Mouse (Mus musculus) lung, embryonic 15.5 days (tissue): ENCODE results near the gene Usp7. TPM values are rescaled to one million over a fixed set of nuclear protein-coding genes. Genes with fewer than 3 reads are reported as not detected.

Experiments used
- ATAC-seq: fragments of 200-750 bp; cut with Nextera tagmentation; 2 replicates; pipeline ENCODE4 v1.8.0; 2017; ENCODE audit warnings: moderate number of reproducible peaks, borderline replicate concordance; ENCODE audit not compliant: low FRiP score, low TSS enrichment; ENCODE audit errors: extremely low read depth
- H3K27ac ChIP-seq: fragments of 300-500 bp; sonication (generic); 2 replicates; pipeline ENCODE4 v1.5.1; 2015; ENCODE audit warnings: moderate library complexity, mild to moderate bottlenecking, inconsistent platforms
- H3K27me3 ChIP-seq: fragments of 300-500 bp; sonication (generic); 2 replicates; pipeline ENCODE4 v1.6.1; 2015; ENCODE audit warnings: inconsistent platforms
- H3K36me3 ChIP-seq: fragments of 300-500 bp; sonication (generic); 2 replicates; pipeline ENCODE4 v1.6.1; 2015; ENCODE audit warnings: inconsistent platforms
- H3K4me1 ChIP-seq: fragments of 300-500 bp; sonication (generic); 2 replicates; pipeline ENCODE4 v1.6.1; 2015; ENCODE audit warnings: inconsistent platforms
- H3K4me2 ChIP-seq: fragments of 300-500 bp; sonication (generic); 2 replicates; pipeline ENCODE4 v1.6.1; 2015; ENCODE audit warnings: inconsistent platforms, mild to moderate bottlenecking, moderate library complexity
- H3K4me3 ChIP-seq: fragments of 300-500 bp; sonication (generic); 2 replicates; pipeline ENCODE4 v1.5.1; 2015; ENCODE audit warnings: mild to moderate bottlenecking, inconsistent platforms
- H3K9ac ChIP-seq: fragments of 300-500 bp; sonication (generic); 2 replicates; pipeline ENCODE4 v1.6.1; 2015; ENCODE audit warnings: inconsistent platforms
- H3K9me3 ChIP-seq: fragments of 300-500 bp; sonication (generic); 2 replicates; pipeline ENCODE4 v1.6.1; 2016; ENCODE audit warnings: inconsistent platforms
- WGBS: fragments of 180-500 bp; shearing (Covaris S2); methylation state at CpG from one replicate; pipeline ENCODE4 v1.1.7; 2015; 5-methylcytosine and 5-hydroxymethylcytosine counted together
- polyA plus RNA-seq: library from polyadenylated mRNA; unstranded; fragments of >200 nt; fragmentation: Nextera tagmentation; extraction: Ambion mirVana; gene quantifications from 2 replicates; pipeline ENCODE4 v1.2.1, GENCODE M21; 2015

Gene Usp7
- polyA plus RNA-seq, 1 experiment from 2014 or later, result 24.8 TPM

DNA sequence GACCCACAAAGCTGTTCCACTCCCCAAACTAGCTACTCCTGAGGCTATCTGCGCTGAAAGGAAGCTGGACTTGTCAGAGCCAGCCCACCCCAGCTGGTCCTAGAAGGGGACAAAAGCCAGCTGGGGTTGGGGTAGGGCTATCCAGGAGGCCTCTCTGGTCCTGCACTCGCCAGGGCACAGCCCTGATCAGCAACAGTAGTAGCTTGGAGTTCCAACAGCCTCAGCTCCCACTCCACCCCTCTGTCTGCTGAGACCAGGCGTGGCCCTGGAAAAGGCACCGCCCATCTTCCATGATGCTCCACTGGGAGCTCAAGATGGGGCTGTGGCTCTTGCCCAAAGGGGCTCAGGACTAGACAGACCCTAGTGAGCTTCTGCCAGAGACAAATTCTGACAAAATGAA is 124.3 kb downstream of the Usp7 start:
- Histone ChIP-seq H3K9me3 (no peaks in the 10 kb centered on the region), H3K4me1 (peaks cover 61% of the 10 kb centered on the region), H3K9ac (no peak overlapping the region), H3K4me2 (no peak overlapping the region), H3K27ac (no peak overlapping the region), H3K36me3 (peaks cover 3% of the 10 kb centered on the region; the same call in 1 of the 2 replicates), H3K27me3 (no peaks in the 10 kb centered on the region), H3K4me3 (no peak overlapping the region)
- WGBS, result 67% methylated on average over 4 of the region's 4 CpGs
- no peak for ATAC-seq

DNA sequence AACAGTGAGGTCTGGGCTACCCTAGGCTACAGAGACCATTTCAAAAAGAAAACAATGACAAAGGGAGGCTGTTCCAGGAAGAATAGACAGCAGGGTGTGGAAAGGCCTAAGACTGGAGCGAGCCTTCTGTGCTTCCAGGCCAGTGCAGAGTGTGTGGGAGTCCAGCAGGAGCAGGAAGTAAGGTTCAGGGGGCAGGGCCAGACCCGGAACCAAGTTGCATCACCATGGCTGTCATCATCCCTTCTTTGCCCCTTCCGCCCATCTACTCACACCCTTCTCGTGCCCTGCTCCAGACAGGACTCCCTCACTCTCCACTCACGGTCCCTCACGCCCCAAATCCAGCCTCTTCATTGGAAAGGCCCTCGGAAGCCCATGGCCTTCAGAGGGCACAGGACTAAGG is 124.8 kb downstream of the Usp7 start:
- Histone ChIP-seq H3K36me3 (peaks cover 7% of the 10 kb centered on the region; the same call in 1 of the 2 replicates), H3K4me1 (peaks cover 61% of the 10 kb centered on the region), H3K27ac (no peak overlapping the region), H3K4me2 (0 out of 2 replicates have a peak overlapping the region, but pooled peaks have one; percentile 4), H3K9ac (no peak overlapping the region), H3K4me3 (no peak overlapping the region), H3K9me3 (no peaks in the 10 kb centered on the region), H3K27me3 (no peaks in the 10 kb centered on the region)
- 66% methylated on average over 7 of the region's 7 CpGs for WGBS
- no peak for ATAC-seq

DNA sequence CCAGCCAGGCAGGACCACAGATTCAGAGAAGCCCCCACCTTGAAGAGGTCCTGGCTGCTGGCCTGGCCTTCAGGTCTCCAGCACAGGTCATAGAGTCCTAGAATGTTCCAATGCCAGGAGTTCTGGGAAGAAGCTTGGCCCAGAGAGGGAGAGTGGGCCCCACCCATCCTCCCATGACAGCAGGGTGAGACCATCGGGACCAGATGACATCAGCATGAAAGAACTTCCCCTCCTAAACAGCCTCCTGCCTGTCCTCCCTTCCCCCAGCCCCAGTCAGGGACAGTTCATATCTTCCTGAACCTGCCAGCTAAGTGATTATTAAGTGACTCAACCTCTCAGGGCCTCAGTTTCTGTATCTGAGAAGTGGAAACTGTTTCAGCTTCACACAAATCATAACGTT is 125.7 kb downstream of the Usp7 start:
- peaks cover 7% of the 10 kb centered on the region; the same call in 1 of the 2 replicates for H3K36me3 ChIP-seq
- WGBS, result 35% methylated on average over 2 of the region's 2 CpGs
- H3K4me1 ChIP-seq, result peaks cover 61% of the 10 kb centered on the region
- H3K27ac ChIP-seq, result 0 out of 2 replicates have a peak overlapping the region, but pooled peaks have one; percentile 21
- ATAC-seq, result no peak
- H3K9me3 ChIP-seq, result no peaks in the 10 kb centered on the region
- no peak overlapping the region for H3K4me2 ChIP-seq
- no peaks in the 10 kb centered on the region for H3K27me3 ChIP-seq
- H3K9ac ChIP-seq, result no peak overlapping the region
- H3K4me3 ChIP-seq, result no peak overlapping the region

DNA sequence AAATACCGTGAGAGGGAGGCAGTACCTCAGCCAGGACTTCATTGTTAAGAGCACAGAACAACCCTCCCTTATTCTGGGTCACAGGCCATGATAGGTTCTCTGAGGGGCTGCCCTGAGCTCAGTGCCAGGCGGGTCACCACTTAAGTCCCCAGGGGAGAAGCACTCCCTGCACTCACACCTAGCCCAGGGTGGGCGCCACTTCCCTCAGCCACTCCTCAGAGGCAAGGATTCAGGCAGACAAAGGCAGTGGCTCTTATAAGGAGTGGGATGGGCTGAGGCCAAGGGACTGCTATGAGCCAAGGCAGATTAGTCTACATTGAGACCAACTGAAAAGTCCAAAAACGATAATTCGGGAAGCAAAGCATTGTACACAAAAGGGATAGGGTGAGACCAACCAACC is 126.7 kb downstream of the Usp7 start:
- peaks cover 54% of the 10 kb centered on the region for H3K4me1 ChIP-seq
- ATAC-seq, result peak; percentile 8; the same call in 1 of the 2 replicates
- H3K27me3 ChIP-seq, result no peaks in the 10 kb centered on the region
- H3K9me3 ChIP-seq, result no peaks in the 10 kb centered on the region
- H3K9ac ChIP-seq, result no peak overlapping the region
- WGBS, result 63% methylated on average over 5 of the region's 5 CpGs
- no peak overlapping the region for H3K4me2 ChIP-seq
- no peak overlapping the region for H3K4me3 ChIP-seq
- peak overlapping the region; percentile 53; the same call in 1 of the 2 replicates for H3K27ac ChIP-seq
- H3K36me3 ChIP-seq, result peaks cover 7% of the 10 kb centered on the region; the same call in 1 of the 2 replicates

DNA sequence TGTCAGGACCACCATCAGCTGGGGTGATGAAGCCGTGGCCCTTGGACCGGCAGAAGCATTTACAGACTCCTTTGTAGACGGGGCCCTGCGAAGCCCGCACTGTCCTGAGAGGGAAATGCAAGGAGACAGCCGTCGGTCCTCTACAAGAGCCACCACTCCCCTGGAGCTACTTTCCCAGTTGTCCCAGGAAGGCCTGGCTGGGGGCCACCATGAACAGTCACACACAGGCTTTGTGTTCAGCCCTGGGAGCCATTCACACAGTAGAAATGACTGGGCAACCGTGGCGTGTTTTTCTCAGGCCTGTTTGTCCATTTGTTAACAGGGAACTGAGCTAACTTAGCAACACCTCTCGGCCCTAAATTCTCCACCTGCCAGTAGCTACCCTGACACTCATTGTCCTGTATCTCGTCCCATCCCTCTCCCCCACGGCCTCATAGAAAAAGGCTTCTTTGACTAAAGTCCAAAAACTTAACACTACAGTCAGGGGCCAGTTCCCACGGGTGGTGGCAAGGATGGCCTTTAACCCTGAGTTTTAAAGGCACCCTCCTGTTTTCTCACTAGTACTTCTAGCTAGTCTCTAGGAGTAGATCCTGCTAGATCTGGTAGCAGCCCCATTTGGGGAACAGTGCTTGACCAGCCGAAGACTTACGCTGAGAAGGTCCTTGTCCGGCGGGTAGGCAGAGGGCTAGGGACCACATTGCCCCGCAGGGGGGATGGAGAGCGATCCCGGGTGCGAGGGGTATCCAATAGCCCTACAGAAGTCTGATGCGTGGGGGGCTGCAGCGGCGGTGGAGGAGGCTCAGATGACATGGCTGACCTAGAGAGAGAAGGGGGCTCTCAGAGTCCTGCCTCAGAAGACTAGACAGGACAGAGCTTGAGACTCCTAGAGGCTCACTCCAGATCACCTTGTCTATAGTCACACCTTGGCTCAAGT is 128.2 kb downstream of the Usp7 start:
- WGBS, result 83% methylated on average over 24 of the region's 24 CpGs
- Histone ChIP-seq H3K27ac (no peak overlapping the region), H3K27me3 (no peaks in the 10 kb centered on the region), H3K36me3 (peaks cover 19% of the 10 kb centered on the region), H3K9ac (no peak overlapping the region), H3K9me3 (no peaks in the 10 kb centered on the region), H3K4me3 (no peak overlapping the region), H3K4me1 (peaks cover 40% of the 10 kb centered on the region), H3K4me2 (no peak overlapping the region)
- ATAC-seq, result no peak

DNA sequence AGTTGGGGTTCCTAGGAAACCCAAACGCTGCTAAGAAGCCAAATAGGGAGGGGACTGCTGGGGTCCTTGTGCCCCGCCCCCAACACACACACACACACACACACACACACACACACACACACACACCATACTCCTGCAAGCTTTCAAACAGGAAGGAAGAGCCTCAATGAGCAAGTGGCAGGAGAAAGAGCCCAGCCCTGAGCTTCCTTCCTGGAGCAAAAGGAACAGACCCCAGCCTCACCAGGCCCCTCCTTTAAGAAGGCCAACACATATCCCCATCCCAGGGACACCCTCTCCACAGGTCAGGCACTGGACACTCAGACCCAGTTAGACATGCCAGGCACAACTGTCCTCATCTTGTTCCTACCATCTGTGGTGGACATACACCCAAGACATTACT is 129.1 kb downstream of the Usp7 start:
- WGBS, result 71% methylated on average over 2 of the region's 2 CpGs
- H3K9me3 ChIP-seq, result no peaks in the 10 kb centered on the region
- H3K36me3 ChIP-seq, result peaks cover 19% of the 10 kb centered on the region
- ATAC-seq, result no peak
- H3K9ac ChIP-seq, result no peak overlapping the region
- no peak overlapping the region for H3K4me2 ChIP-seq
- no peaks in the 10 kb centered on the region for H3K27me3 ChIP-seq
- no peak overlapping the region for H3K4me3 ChIP-seq
- peaks cover 33% of the 10 kb centered on the region for H3K4me1 ChIP-seq
- H3K27ac ChIP-seq, result peak overlapping the region; percentile 37; the same call in 1 of the 2 replicates

DNA sequence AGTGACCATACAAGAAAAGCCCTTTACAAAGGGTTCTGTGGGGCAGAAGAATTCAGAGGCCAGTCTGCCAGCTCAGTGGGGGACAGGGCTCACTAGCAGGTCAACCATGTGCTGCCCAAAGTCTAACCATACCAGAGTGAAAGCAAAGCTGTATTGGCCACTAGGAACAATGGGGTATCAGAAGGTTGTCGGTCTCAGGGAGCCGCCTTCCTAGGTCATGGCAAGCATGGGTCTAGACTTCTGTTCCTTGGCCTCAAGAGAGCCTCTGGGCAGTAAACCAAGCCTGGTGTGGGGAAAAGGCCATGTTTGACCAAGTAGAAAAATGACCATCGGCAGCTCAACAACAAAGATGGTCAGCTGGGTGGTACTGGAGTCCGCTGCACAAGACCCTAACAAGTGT is 133.3 kb downstream of the Usp7 start:
- H3K36me3 ChIP-seq, result peaks cover 31% of the 10 kb centered on the region
- 87% methylated on average over 4 of the region's 4 CpGs for WGBS
- no peak for ATAC-seq

DNA sequence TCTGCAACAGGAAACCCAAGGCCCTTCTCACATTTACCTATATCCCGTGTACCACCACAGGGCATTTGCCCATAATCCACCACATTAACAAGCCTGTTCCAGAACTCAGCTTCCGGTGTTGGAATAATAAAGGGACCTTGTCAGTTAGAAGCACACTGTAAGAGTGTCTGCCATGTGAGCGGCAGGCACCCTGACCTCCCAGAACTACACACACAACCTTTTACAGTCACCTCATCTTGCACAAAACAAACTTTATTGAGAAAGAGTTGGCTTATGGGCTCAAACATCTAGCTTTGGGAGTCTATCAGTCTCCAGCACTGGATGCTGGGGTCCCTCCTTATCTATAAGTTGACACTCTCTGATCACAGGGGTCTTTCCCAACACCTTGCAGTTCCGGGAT is 133.8 kb downstream of the Usp7 start:
- Histone ChIP-seq H3K4me3 (no peak overlapping the region), H3K4me1 (no peaks in the 10 kb centered on the region), H3K27me3 (no peaks in the 10 kb centered on the region), H3K36me3 (peaks cover 30% of the 10 kb centered on the region), H3K9ac (no peak overlapping the region), H3K27ac (no peak overlapping the region), H3K4me2 (no peak overlapping the region), H3K9me3 (no peaks in the 10 kb centered on the region)
- WGBS, result 79% methylated on average over 4 of the region's 4 CpGs
- ATAC-seq, result no peak

More for the DNA sequence above, 133.3 kb downstream of the Usp7 start:
- Histone ChIP-seq H3K27me3 (no peaks in the 10 kb centered on the region), H3K27ac (no peak overlapping the region), H3K9ac (no peak overlapping the region), H3K4me2 (no peak overlapping the region), H3K9me3 (no peaks in the 10 kb centered on the region), H3K4me1 (no peaks in the 10 kb centered on the region), H3K4me3 (no peak overlapping the region)

DNA sequence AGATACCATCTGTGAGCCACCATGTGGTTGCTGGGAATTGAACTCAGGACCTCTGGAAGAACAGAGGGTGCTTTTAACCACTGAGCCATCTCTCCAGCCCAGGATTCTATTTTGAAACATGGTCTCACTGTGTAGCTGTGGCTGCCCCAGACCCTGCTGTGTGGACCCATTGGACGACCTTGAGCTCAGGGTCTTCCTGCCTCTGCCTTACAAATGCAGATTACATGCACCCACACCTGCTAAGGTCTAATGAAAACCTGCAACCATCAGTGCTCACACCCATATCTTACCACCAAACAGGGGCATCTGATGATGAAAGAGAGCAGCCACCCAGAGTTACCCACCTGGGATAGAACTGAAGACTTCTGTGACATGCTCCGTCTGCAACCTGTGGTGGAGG is 135.9 kb downstream of the Usp7 start:
- no peak for ATAC-seq
- peaks cover 45% of the 10 kb centered on the region for H3K36me3 ChIP-seq
- H3K9ac ChIP-seq, result no peak overlapping the region

DNA sequence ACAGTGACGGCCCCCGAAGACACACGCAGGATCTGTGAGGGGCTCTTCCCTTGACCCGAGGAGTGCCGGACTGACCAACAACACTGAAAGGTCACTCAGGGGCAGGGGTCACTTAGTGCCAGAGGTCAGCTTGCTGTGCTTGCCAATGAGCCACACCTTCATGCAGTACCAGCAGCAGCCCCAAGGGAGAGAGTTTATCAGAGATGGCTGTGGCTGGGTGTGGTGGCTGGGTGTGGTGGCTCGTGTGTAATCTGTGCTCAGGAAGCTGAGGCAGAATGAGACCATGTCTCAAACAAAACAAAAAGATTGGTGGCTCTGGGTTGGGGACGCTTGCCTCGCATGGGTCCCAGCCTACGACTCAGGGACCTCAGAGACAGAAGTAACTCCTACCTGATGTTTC is 136.5 kb downstream of the Usp7 start:
- ATAC-seq, result 0 out of 2 replicates have a peak, but pooled peaks have one; percentile 16
- WGBS, result 82% methylated on average over 9 of the region's 9 CpGs
- H3K36me3 ChIP-seq, result peaks cover 51% of the 10 kb centered on the region

More for the DNA sequence above, 135.9 kb downstream of the Usp7 start:
- Histone ChIP-seq H3K4me2 (no peak overlapping the region), H3K4me1 (no peaks in the 10 kb centered on the region), H3K27ac (no peak overlapping the region), H3K9me3 (no peaks in the 10 kb centered on the region), H3K4me3 (no peak overlapping the region), H3K27me3 (no peaks in the 10 kb centered on the region)
- WGBS, result 84% methylated on average over 2 of the region's 2 CpGs

DNA sequence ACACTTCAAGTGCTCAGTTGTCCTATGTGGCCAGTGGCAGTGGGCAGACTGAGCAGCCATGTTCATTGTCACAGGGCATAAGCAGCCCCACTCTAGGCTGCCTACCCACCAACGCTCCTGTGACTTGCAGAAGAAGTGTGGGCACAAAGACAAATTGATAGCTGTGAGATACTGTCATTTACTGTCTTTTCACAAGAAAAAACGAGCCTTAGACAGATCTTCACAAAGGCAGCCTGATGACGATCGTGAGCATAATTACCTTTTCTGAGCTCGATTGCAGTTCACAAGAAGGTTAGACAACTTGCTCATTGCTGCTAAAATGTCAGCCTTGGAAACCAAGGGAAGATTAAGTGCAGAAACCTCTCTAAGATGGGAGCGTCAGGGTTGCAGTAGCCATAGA is 137.0 kb downstream of the Usp7 start:
- Histone ChIP-seq H3K4me3 (no peak overlapping the region), H3K27me3 (no peaks in the 10 kb centered on the region), H3K36me3 (peaks cover 54% of the 10 kb centered on the region), H3K27ac (no peak overlapping the region), H3K9ac (no peak overlapping the region), H3K4me2 (no peak overlapping the region), H3K4me1 (no peaks in the 10 kb centered on the region), H3K9me3 (no peaks in the 10 kb centered on the region)
- ATAC-seq, result no peak
- WGBS, result 82% methylated on average over 6 of the region's 6 CpGs

More for the DNA sequence above, 136.5 kb downstream of the Usp7 start:
- Histone ChIP-seq H3K9ac (no peak overlapping the region), H3K4me1 (no peaks in the 10 kb centered on the region), H3K27ac (no peak overlapping the region), H3K4me3 (no peak overlapping the region), H3K27me3 (no peaks in the 10 kb centered on the region), H3K9me3 (no peaks in the 10 kb centered on the region), H3K4me2 (no peak overlapping the region)

DNA sequence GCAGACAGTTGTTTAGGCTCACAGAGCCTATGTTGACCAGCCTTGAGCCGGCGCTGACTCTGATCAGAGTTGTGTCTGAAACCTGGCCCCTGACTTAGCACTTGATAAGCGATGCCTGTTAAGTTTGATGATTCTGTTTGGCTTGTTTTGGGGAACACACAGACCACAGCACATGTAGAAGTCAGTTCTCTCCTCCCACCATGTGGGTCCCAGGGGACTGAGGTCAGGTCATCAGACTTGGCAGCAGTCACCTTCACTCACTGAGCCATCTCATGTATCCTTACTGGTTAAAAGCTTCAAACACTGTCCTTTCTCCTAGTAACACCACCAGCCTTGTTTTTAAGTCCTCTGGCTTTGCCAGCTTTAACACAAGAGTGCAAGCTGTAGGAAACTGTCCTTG is 142.1 kb downstream of the Usp7 start:
- Histone ChIP-seq H3K27me3 (no peaks in the 10 kb centered on the region), H3K36me3 (peaks cover 84% of the 10 kb centered on the region), H3K9ac (no peak overlapping the region), H3K27ac (no peak overlapping the region), H3K4me1 (no peaks in the 10 kb centered on the region), H3K9me3 (no peaks in the 10 kb centered on the region), H3K4me2 (no peak overlapping the region), H3K4me3 (no peak overlapping the region)
- ATAC-seq, result no peak
- 94% methylated on average over 3 of the region's 3 CpGs for WGBS
